Mouse (Mus musculus): ENCODE results near the gene Sel1l2. TPM values are rescaled to one million over a fixed set of nuclear protein-coding genes. Genes with fewer than 3 reads are reported as not detected.
A peak's percentile ranks its signal among the peaks of the same experiment; 100 is the strongest.

The Sel1l2 gene
- polyA plus RNA-seq, 1 experiment from 2014 or later: not detected

DNA sequence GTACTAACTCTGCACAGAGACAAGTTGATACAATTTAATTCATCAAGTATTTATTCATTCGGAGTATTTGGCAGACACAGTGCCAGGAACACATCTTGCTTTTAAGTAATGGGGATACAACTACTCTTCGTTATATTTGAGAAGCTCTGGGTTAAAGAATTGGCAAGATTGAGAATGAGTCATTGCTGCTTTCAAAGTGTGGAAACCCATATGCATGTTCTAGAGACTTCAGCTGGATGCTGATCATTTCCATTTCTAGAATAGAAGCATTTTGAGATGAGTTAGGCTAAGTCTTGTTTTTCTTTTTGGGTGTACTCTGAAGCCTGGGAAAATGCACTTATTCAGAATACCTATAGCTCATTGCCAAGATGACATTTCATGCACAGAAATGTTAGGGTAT lies 95.7 kb downstream of the Sel1l2 start:
- H3K27ac ChIP-seq (replicated peaks): no peak overlapping the region
- WGBS: 73% methylated on average over 2 of the region's 2 CpGs
- no peaks in the 10 kb centered on the region for H3K36me3 ChIP-seq
- H3K4me2 ChIP-seq (replicated peaks): no peak overlapping the region
- no peak overlapping the region for H3K9ac ChIP-seq (replicated peaks)
- H3K27me3 ChIP-seq: no peaks in the 10 kb centered on the region
- ATAC-seq (replicated peaks): no peak
- no peaks in the 10 kb centered on the region for H3K4me1 ChIP-seq
- no peaks in the 10 kb centered on the region for H3K9me3 ChIP-seq
- H3K4me3 ChIP-seq: no peak overlapping the region

- H3K9me3 ChIP-seq: no peaks in the 10 kb centered on the region
- WGBS: 67% methylated on average over 8 of the region's 8 CpGs
- no peak overlapping the region for H3K9ac ChIP-seq (replicated peaks)
- no peak overlapping the region for H3K4me2 ChIP-seq (replicated peaks)
- H3K4me1 ChIP-seq: no peaks in the 10 kb centered on the region
- no peak overlapping the region for H3K4me3 ChIP-seq
- no peaks in the 10 kb centered on the region for H3K36me3 ChIP-seq
- no peak for ATAC-seq (replicated peaks)
- H3K27ac ChIP-seq (replicated peaks): no peak overlapping the region
- no peaks in the 10 kb centered on the region for H3K27me3 ChIP-seq
These were observed 108.7 kb downstream of the Sel1l2 start for GRCm38 (mm10) chr2:140280808-140281207.

DNA sequence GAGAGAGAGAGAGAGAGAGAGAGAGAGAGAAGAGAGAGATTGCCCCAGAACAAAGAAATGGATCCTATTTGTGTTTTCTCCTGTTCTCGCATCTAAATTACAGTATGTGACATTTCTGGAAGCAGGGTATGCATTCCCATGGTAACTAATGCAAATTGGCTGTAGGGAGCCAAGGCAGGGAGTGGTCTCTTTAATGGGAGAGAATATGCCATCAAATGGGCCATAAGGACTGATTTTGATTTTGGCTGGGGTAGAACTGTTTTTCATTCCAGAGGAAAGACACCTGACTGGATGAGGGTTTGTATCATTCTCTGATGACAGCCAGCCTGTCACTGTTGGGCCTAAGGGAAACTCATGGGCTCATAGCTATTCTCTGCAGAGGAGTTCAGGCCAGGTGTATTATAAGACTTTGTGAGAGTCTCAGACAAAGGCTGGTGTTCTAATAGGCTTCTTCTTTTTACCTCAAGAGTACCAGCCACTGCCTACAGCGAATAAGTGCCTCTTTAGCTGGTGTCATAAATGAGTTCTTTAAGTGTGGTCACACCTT lies 133.8 kb downstream of the Sel1l2 start:
- H3K4me2 ChIP-seq (replicated peaks): no peak overlapping the region
- no peaks in the 10 kb centered on the region for H3K9me3 ChIP-seq

DNA sequence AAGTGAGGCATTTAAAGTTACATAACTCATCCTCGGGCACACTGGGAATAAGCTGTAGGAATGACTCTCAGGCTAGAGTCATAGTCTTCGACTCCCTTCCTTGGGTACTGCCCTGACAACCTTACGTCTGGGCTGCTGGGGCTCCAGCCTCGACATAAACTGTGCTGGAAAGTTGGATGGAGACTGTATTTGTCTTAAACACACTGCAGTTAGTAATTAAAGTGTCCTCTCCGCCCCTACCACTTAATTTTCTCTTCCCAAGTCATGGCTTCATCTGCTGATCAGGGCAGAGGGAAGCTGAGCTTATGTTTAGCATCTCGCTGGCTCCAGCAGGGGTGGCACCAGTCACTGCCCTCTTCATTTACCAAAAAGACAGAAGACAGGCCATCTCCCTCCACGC lies 135.2 kb downstream of the Sel1l2 start:
- no peak for ATAC-seq (replicated peaks)
- Histone ChIP-seq H3K27me3 (no peaks in the 10 kb centered on the region), H3K4me1 (peaks cover 9% of the 10 kb centered on the region), H3K27ac (replicated peaks) (no peak overlapping the region), H3K9me3 (no peaks in the 10 kb centered on the region), H3K4me3 (no peak overlapping the region), H3K9ac (replicated peaks) (no peak overlapping the region), H3K36me3 (no peaks in the 10 kb centered on the region), H3K4me2 (replicated peaks) (no peak overlapping the region)
- 87% methylated on average over 7 of the region's 7 CpGs for WGBS

More for the DNA sequence above, 133.8 kb downstream of the Sel1l2 start:
- Histone ChIP-seq H3K9ac (replicated peaks) (no peak overlapping the region), H3K36me3 (no peaks in the 10 kb centered on the region), H3K4me1 (peaks cover 9% of the 10 kb centered on the region), H3K4me3 (no peak overlapping the region), H3K27ac (replicated peaks) (peak overlapping the region; percentile 37; the same call in 1 of the 2 replicates), H3K27me3 (no peaks in the 10 kb centered on the region)
- 49% methylated on average over 2 of the region's 2 CpGs for WGBS
- peak; percentile 72 for ATAC-seq (replicated peaks)

DNA sequence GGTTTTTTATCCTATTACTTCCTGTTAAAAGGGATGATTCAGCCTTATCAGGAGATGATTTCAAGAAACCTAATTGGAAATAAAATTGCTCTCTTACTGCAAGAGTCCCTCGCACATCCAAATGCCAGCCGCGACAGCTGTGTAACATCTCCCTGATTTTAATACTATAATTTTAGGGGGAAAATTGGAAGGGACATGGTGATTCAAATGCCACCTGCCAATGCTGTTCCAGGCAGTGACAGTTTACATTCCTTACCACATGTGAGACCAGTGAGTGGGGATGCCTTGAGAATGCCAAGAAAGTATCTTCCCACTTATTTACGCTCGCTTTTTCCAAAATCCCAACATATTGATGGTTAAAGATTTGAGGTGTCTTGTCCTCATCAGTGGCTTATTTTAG lies 146.4 kb downstream of the Sel1l2 start:
- Histone ChIP-seq H3K4me2 (replicated peaks) (no peak overlapping the region), H3K9ac (replicated peaks) (no peak overlapping the region), H3K27ac (replicated peaks) (no peak overlapping the region), H3K9me3 (no peaks in the 10 kb centered on the region), H3K36me3 (no peaks in the 10 kb centered on the region), H3K4me1 (peaks cover 3% of the 10 kb centered on the region; the same call in 1 of the 2 replicates), H3K4me3 (no peak overlapping the region), H3K27me3 (no peaks in the 10 kb centered on the region)
- WGBS: 82% methylated on average over 5 of the region's 5 CpGs
- 0 out of 2 replicates have a peak, but pooled peaks have one; percentile 53 for ATAC-seq (replicated peaks)

DNA sequence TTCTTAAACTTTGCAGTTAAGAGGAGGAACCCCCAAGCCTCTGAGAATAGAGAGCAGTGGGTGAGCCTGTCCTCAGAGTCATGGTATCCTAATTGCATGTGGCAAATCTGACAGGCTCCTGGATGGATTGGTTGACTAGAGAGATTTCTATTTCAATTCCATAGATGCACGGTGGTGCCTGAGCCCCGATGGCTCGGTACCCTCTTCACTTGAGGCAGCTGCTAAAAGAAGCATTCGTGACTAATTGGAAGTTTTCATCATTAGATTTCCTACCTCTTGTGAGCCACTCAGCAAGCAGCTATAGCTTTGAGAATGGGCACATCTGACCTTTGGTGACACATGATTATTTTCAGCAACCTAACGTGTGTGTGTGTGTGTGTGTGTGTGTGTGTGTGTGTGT lies 147.1 kb downstream of the Sel1l2 start:
- Histone ChIP-seq H3K9me3 (no peaks in the 10 kb centered on the region), H3K4me3 (no peak overlapping the region), H3K27me3 (no peaks in the 10 kb centered on the region), H3K4me2 (replicated peaks) (no peak overlapping the region), H3K4me1 (peaks cover 3% of the 10 kb centered on the region), H3K36me3 (no peaks in the 10 kb centered on the region), H3K9ac (replicated peaks) (no peak overlapping the region), H3K27ac (replicated peaks) (no peak overlapping the region)
- WGBS: 56% methylated on average over 5 of the region's 5 CpGs
- ATAC-seq (replicated peaks): no peak

DNA sequence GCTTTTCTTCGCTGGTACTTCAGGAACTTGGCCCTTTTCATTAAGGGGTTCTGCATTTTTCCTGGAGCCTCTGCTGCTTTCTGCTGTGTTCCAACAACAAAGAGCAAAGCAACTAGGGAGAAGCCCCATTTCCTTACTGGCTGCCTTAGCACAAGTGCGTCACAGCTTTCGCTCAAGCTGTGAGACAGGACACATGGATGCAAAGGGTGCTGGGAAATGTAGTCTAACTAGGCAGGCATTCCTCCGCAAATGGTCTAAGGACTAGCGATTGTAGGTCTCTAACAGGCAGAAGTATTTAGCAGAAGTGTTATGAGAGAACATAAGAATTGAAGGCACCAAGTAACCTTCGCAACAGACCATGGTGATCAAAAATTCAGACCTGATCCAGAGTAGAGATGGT lies 152.3 kb downstream of the Sel1l2 start:
- WGBS: 55% methylated on average over 6 of the region's 6 CpGs
- Histone ChIP-seq H3K4me2 (replicated peaks) (no peak overlapping the region), H3K4me3 (no peak overlapping the region), H3K27me3 (no peaks in the 10 kb centered on the region), H3K9me3 (no peaks in the 10 kb centered on the region), H3K4me1 (no peaks in the 10 kb centered on the region; the same call in 1 of the 2 replicates), H3K27ac (replicated peaks) (no peak overlapping the region), H3K9ac (replicated peaks) (no peak overlapping the region), H3K36me3 (no peaks in the 10 kb centered on the region)
- ATAC-seq (replicated peaks): peak; percentile 91

DNA sequence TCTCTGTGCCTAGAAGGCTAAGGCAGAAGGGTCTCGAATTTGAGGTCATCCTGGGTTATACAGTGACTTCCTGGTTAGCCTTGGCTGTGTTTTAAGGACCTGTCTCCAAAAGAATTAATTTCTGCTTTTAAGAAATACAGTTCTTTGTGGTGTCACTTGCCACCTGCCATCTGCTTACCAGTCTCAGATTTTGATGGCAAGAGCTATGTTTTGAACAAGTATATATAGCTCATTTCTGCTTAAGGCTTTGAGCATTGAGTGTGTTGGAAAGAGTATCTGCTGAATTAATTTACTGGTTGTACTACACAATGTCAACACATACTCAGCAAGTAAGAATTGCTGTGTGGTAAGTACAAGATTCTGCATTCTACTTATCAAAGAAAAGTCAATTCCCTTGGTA lies 159.2 kb downstream of the Sel1l2 start:
- Histone ChIP-seq H3K27me3 (no peaks in the 10 kb centered on the region), H3K9me3 (no peaks in the 10 kb centered on the region), H3K4me3 (no peak overlapping the region), H3K4me1 (no peaks in the 10 kb centered on the region), H3K27ac (replicated peaks) (no peak overlapping the region), H3K9ac (replicated peaks) (no peak overlapping the region), H3K36me3 (no peaks in the 10 kb centered on the region), H3K4me2 (replicated peaks) (no peak overlapping the region)
- no peak for ATAC-seq (replicated peaks)
- 60% methylated on average over 1 of the region's 1 CpGs for WGBS

GRCm38 (mm10) chr2:140220325-140220724 lies 169.2 kb downstream of the Sel1l2 start:
- ATAC-seq (replicated peaks): 0 out of 2 replicates have a peak, but pooled peaks have one; percentile 23
- WGBS: 57% methylated on average over 8 of the region's 8 CpGs

GRCm38 (mm10) chr2:140215965-140216364 lies 173.5 kb downstream of the Sel1l2 start:
- Histone ChIP-seq H3K4me2 (replicated peaks) (no peak overlapping the region), H3K9ac (replicated peaks) (no peak overlapping the region), H3K4me3 (no peak overlapping the region), H3K36me3 (no peaks in the 10 kb centered on the region), H3K9me3 (no peaks in the 10 kb centered on the region), H3K4me1 (peaks cover 7% of the 10 kb centered on the region; the same call in 1 of the 2 replicates), H3K27me3 (no peaks in the 10 kb centered on the region), H3K27ac (replicated peaks) (peak overlapping the region; percentile 11; the same call in 1 of the 2 replicates)
- peak; percentile 48; the same call in 1 of the 2 replicates for ATAC-seq (replicated peaks)
- 79% methylated on average over 1 of the region's 1 CpGs for WGBS

More at GRCm38 (mm10) chr2:140220325-140220724, 169.2 kb downstream of the Sel1l2 start:
- H3K27me3 ChIP-seq: no peaks in the 10 kb centered on the region
- H3K4me1 ChIP-seq: peaks cover 3% of the 10 kb centered on the region; the same call in 1 of the 2 replicates
- no peak overlapping the region for H3K9ac ChIP-seq (replicated peaks)
- no peaks in the 10 kb centered on the region for H3K9me3 ChIP-seq
- H3K27ac ChIP-seq (replicated peaks): no peak overlapping the region
- no peak overlapping the region for H3K4me2 ChIP-seq (replicated peaks)
- H3K4me3 ChIP-seq: no peak overlapping the region
- H3K36me3 ChIP-seq: no peaks in the 10 kb centered on the region

DNA sequence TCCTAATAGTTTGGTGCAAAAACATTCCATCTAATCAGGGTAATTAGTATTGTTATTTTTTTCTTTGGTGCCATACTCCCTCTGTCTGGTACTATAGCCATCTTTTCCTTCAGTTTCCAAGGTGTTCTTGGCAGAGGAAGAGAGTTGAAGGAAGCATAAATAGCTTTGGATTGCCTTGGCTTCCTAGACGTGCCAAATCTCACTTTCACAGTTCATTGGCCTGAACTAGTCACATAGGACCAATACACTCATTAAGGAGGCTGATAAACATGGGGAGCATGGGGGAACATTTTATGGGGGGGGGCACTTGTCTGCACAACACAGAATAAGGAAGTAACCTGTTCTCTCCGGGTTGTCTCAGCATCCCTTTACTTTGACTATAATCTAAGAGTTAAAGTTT lies 174.1 kb downstream of the Sel1l2 start:
- Histone ChIP-seq H3K27me3 (no peaks in the 10 kb centered on the region), H3K9ac (replicated peaks) (no peak overlapping the region), H3K9me3 (no peaks in the 10 kb centered on the region), H3K4me2 (replicated peaks) (no peak overlapping the region), H3K4me3 (no peak overlapping the region), H3K4me1 (peaks cover 7% of the 10 kb centered on the region; the same call in 1 of the 2 replicates), H3K36me3 (no peaks in the 10 kb centered on the region), H3K27ac (replicated peaks) (0 out of 2 replicates have a peak overlapping the region, but pooled peaks have one; percentile 33)
- 48% methylated on average over 2 of the region's 2 CpGs for WGBS
- peak; percentile 53 for ATAC-seq (replicated peaks)

- ATAC-seq (replicated peaks): peak; percentile 55
- no peak overlapping the region for H3K27ac ChIP-seq (replicated peaks)
- H3K4me1 ChIP-seq: peaks cover 7% of the 10 kb centered on the region; the same call in 1 of the 2 replicates
These were observed 174.9 kb downstream of the Sel1l2 start for GRCm38 (mm10) chr2:140214519-140215027.

DNA sequence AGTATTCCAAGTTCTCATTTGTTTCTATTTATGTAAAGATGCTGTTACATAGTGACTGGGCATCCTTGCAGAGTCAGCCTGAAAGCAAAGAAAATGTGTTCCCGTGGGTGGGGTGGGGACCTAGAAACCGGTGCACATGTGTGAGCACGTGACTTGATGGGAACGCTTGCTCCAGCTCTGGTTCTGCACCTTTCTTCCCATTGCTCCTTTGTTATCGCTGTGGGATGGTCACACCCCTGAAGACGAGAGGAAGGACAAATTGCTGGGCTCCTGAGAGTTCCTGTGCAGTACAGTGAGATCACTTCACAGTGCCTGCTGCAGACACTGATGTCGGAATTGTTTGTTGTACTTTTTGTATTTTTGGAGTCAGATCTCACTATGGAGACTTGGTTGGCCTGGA lies 185.8 kb downstream of the Sel1l2 start:
- WGBS: 96% methylated on average over 7 of the region's 7 CpGs
- Histone ChIP-seq H3K4me3 (no peak overlapping the region), H3K27ac (replicated peaks) (no peak overlapping the region), H3K9ac (replicated peaks) (no peak overlapping the region), H3K4me1 (no peaks in the 10 kb centered on the region), H3K27me3 (no peaks in the 10 kb centered on the region), H3K4me2 (replicated peaks) (no peak overlapping the region), H3K9me3 (no peaks in the 10 kb centered on the region), H3K36me3 (peaks cover 35% of the 10 kb centered on the region)
- no peak for ATAC-seq (replicated peaks)

More at GRCm38 (mm10) chr2:140214519-140215027, 174.9 kb downstream of the Sel1l2 start:
- Histone ChIP-seq H3K4me3 (no peak overlapping the region), H3K4me2 (replicated peaks) (no peak overlapping the region), H3K36me3 (no peaks in the 10 kb centered on the region), H3K27me3 (no peaks in the 10 kb centered on the region), H3K9ac (replicated peaks) (no peak overlapping the region), H3K9me3 (no peaks in the 10 kb centered on the region)
- WGBS: 89% methylated on average over 4 of the region's 4 CpGs
